Mouse (Mus musculus) ES-E14 (cell line): Measurements from ENCODE around the gene Prok1. TPM values are rescaled to one million over a fixed set of nuclear protein-coding genes. Genes with fewer than 3 reads are reported as not detected.

Source experiments
- DNase-seq: peaks from one replicate; pipeline ENCODE4 v3.0.0-alpha.2; 2013; ENCODE audit warnings: low read depth, low spot score
- H3K27ac ChIP-seq: 2 replicates; pipeline ENCODE4 v1.5.1; 2012; ENCODE audit warnings: low read depth, mild to moderate bottlenecking, low read length, moderate library complexity, mixed read lengths; ENCODE audit not compliant: poor library complexity, insufficient read depth, severe bottlenecking
- H3K36me3 ChIP-seq: 2 replicates; pipeline ENCODE4 v1.6.1; 2012; ENCODE audit warnings: mild to moderate bottlenecking, low read length, moderate library complexity, mixed read lengths; ENCODE audit not compliant: control insufficient read depth, poor library complexity, insufficient read depth, severe bottlenecking
- H3K4me1 ChIP-seq, 2 experiments: fragments of 150-350 bp in 1 of 2; sonication (generic) in 1 of 2; 2 replicates each; pipeline ENCODE4 v1.6.1; 2012; ENCODE audit warnings: low read length in 2 of 2, mild to moderate bottlenecking in 1 of 2, mixed read lengths in 1 of 2; ENCODE audit not compliant: control insufficient read depth in 2 of 2, insufficient read depth in 2 of 2, poor library complexity in 1 of 2
- H3K4me3 ChIP-seq, 2 experiments: fragments of 150-350 bp in 1 of 2; sonication (generic) in 1 of 2; 2 replicates each; pipeline ENCODE4 v1.5.1; 2012; ENCODE audit warnings: low read length in 2 of 2, low read depth in 1 of 2, mild to moderate bottlenecking in 1 of 2, mixed read lengths in 1 of 2; ENCODE audit not compliant: insufficient read depth in 1 of 2, poor library complexity in 1 of 2, severe bottlenecking in 1 of 2
- H3K9ac ChIP-seq: 2 replicates; pipeline ENCODE4 v1.6.1; 2012; ENCODE audit warnings: low read depth, mild to moderate bottlenecking, low read length, mixed read lengths; ENCODE audit not compliant: poor library complexity, insufficient read depth, severe bottlenecking
- H3K9me3 ChIP-seq: fragments of 150-350 bp; sonication (generic); 2 replicates; pipeline ENCODE4 v1.6.1; 2012; ENCODE audit warnings: low read depth, mild to moderate bottlenecking, low read length; ENCODE audit not compliant: control insufficient read depth, insufficient read depth
- CHD2 ChIP-seq: IDR thresholded peaks from 2 replicates; pipeline ENCODE4 v1.6.1; 2014; ENCODE audit warnings: mild to moderate bottlenecking, low read depth, low read length, inconsistent platforms
- HCFC1 ChIP-seq: IDR thresholded peaks from 2 replicates; pipeline ENCODE4 v1.6.1; 2012; ENCODE audit warnings: low read length, inconsistent platforms, borderline replicate concordance; ENCODE audit not compliant: insufficient read depth
- MAFK ChIP-seq: IDR thresholded peaks from 2 replicates; pipeline ENCODE4 v1.6.1; 2014; ENCODE audit warnings: mild to moderate bottlenecking, low read depth, low read length, inconsistent platforms; ENCODE audit not compliant: insufficient read depth
- ZC3H11A ChIP-seq: IDR thresholded peaks from 2 replicates; pipeline ENCODE4 v1.6.1; 2012; ENCODE audit warnings: low read depth, mild to moderate bottlenecking, inconsistent platforms, low read length, borderline replicate concordance
- ZNF384 ChIP-seq: IDR thresholded peaks from 2 replicates; pipeline ENCODE4 v1.6.1; 2012; ENCODE audit warnings: low read depth, low read length, inconsistent platforms
- in situ Hi-C, 2 experiments: fragments of 600-800 bp; cut with MboI; formaldehyde crosslinking; loops; one replicate each; pipeline ENCODE4 v1.15.1; 2025; ENCODE audit warnings: low sequenced_read_pairs in 2 of 2, inconsistent platforms in 1 of 2; ENCODE audit not compliant: unreplicated experiment in 2 of 2
- total RNA-seq: library from RNA; depleted of rRNA; stranded (reverse); fragments of 300-350 nt; gene quantifications from 2 replicates; pipeline ENCODE4 v1.2.3, GENCODE M21; 2012

Prok1 gene
- total RNA-seq, 1 experiment, result not detected

DNA sequence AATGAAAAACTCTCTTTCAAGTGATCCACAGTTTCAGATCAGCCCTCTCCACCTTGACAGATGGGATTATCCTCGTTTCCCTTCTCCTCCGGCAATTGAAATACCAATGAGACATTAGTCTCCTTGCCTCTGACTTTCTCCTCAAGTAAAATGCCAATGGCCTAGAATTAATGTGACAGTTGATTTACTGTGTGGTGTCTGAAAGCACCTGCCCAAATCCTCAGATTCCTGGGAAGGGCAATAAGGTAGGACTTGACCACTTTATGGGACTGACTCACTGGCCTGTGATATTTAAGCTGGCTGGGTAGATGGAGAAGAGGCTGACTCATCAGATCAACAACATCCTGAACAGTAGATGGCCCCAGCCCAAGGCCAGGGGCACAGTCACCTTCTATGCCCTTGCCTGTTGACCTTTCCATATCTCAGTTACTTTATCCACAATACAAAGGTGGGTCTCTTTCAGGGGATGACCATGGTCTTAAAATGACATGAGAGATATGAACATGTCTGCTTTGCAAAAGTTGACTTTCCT lies 27.4 kb upstream of the Prok1 start:
- in situ Hi-C loops, result no loop called here
- DNase-seq, result no peak
- Histone ChIP-seq H3K9ac (no peak overlapping the region), H3K9me3 (no peaks in the 10 kb centered on the region), H3K4me3 (no peak overlapping the region), H3K36me3 (no peaks in the 10 kb centered on the region), H3K4me1 (no peaks in the 10 kb centered on the region), H3K27ac (no peak overlapping the region)
- TF ChIP-seq ZNF384, result no peak
- no peak for TF ChIP-seq CHD2
- no peak for TF ChIP-seq MAFK
- no peak for TF ChIP-seq HCFC1
- no peak for TF ChIP-seq ZC3H11A

DNA sequence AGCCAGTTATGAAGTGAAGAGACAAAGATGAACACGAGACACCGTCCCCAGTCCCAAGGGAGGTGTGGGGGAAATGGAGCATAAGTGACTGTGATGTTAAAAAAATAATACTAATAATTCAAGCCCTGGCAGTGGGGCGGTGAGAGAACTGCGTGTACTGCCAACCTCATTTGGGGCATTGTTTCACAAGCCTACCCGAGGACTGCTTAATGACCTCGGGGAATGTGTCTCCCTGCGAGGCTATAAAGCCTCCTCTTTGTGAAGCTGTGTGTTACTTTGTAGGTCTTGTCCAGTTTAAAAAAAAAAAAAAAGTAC lies 22.3 kb upstream of the Prok1 start:
- no peak for DNase-seq
- Histone ChIP-seq H3K9me3 (no peaks in the 10 kb centered on the region), H3K36me3 (no peaks in the 10 kb centered on the region), H3K4me3 (no peak overlapping the region), H3K9ac (no peak overlapping the region), H3K27ac (no peak overlapping the region), H3K4me1 (no peaks in the 10 kb centered on the region)
- in situ Hi-C loops, result no loop called here
- TF ChIP-seq ZNF384 (no peak), HCFC1 (no peak), CHD2 (no peak), ZC3H11A (no peak), MAFK (no peak)

- no peaks in the 10 kb centered on the region for H3K9me3 ChIP-seq
- no peak overlapping the region for H3K9ac ChIP-seq
- no peak for DNase-seq
- H3K4me1 ChIP-seq, result no peaks in the 10 kb centered on the region
- no peak overlapping the region for H3K27ac ChIP-seq
- H3K36me3 ChIP-seq, result no peaks in the 10 kb centered on the region
- in situ Hi-C loops, result no loop called here
- TF ChIP-seq HCFC1, result no peak
- H3K4me3 ChIP-seq, result no peak overlapping the region
Observed at GRCm38 (mm10) chr3:107260956-107261850, 21.7 kb upstream of the Prok1 start.

GRCm38 (mm10) chr3:107257924-107258323 lies 18.4 kb upstream of the Prok1 start:
- H3K4me3 ChIP-seq, result no peak overlapping the region
- no peak for DNase-seq
- no peaks in the 10 kb centered on the region for H3K9me3 ChIP-seq
- no peaks in the 10 kb centered on the region for H3K4me1 ChIP-seq
- TF ChIP-seq ZC3H11A (no peak), HCFC1 (no peak), CHD2 (no peak), MAFK (no peak), ZNF384 (no peak)
- in situ Hi-C loops, result no loop called here
- H3K36me3 ChIP-seq, result no peaks in the 10 kb centered on the region
- no peak overlapping the region for H3K27ac ChIP-seq
- H3K9ac ChIP-seq, result no peak overlapping the region
